ENCODE assay signal across 21 mouse cellular contexts in the genomic region with DNA sequence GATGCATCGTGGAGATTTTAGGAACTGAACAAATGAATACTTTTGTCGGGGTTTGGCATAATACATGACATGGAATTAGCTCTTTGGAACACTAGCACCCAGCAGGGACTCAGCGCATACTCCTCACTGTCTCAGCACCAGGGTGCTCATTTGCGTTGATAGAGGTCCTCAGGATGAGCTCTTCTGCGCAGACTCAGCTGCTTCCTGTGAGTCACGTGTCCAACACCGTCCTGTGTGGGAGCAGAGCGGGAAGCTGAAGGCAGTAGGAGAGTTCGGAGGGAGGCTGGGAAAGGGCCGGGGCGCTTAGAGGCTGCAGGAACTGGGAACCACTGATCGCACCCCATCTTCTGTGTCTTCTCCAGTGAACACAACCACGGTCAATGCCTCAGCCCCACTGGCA. TPM values are rescaled to one million over a fixed set of nuclear protein-coding genes. Genes with fewer than 3 reads are reported as not detected.
"Had no signal": no experiment of that assay in that cellular context is flagged by ENCODE, and none has a peak within 500 bp of the region (broad histone marks: within the 10 kb centered on the region; RNA-seq: fewer than 3 reads in every experiment).

No protein-coding gene starts in this region.

- H3K9ac ChIP-seq: limb, embryonic 13.5 days; liver, embryonic 14.5 days; liver, postnatal 0 days; lung, embryonic 15.5 days; midbrain, embryonic 12.5 days; midbrain, embryonic 15.5 days had no signal

- H3K27me3 ChIP-seq: limb, embryonic 13.5 days; lung, embryonic 15.5 days; midbrain, embryonic 12.5 days; midbrain, embryonic 15.5 days had no signal

- H3K36me3 ChIP-seq: limb, embryonic 10.5 days; limb, embryonic 13.5 days; lung, embryonic 15.5 days; midbrain, embryonic 12.5 days; midbrain, embryonic 15.5 days had no signal

- H3K27ac ChIP-seq: layer of hippocampus, adult 2 months; limb, embryonic 10.5 days; limb, embryonic 13.5 days; liver, embryonic 14.5 days; lung, embryonic 15.5 days; midbrain, embryonic 12.5 days; midbrain, embryonic 15.5 days had no signal

- H3K4me3 ChIP-seq: layer of hippocampus, adult 2 months; limb, embryonic 10.5 days; limb, embryonic 13.5 days; lung, embryonic 15.5 days; midbrain, embryonic 12.5 days; midbrain, embryonic 15.5 days had no signal

- ATAC-seq: liver, postnatal 0 days; midbrain, embryonic 15.5 days had no signal

- H3K4me1 ChIP-seq: limb, embryonic 10.5 days; limb, embryonic 13.5 days; lung, embryonic 15.5 days; midbrain, embryonic 12.5 days; midbrain, embryonic 15.5 days had no signal

- H3K4me2 ChIP-seq: limb, embryonic 13.5 days; lung, embryonic 15.5 days; midbrain, embryonic 12.5 days; midbrain, embryonic 15.5 days had no signal

- DNase-seq: kidney, adult 11 months; kidney, adult 9 months; kidney, postnatal 14 days; kidney, postnatal 4 days; layer of hippocampus, adult 9-11 months; liver, postnatal 0 days; lung, postnatal 10 days; lung, postnatal 36 days; thymus, adult 18-20 months; thymus, postnatal 36 days had no signal

- H3K9me3 ChIP-seq: limb, embryonic 10.5 days; lung, embryonic 15.5 days; midbrain, embryonic 12.5 days; midbrain, embryonic 15.5 days had no signal

RNA-seq across cellular contexts. Expression of gene Slc4a5, which starts 57.5 kb away (rescaled TPM):
- total RNA-seq: megakaryocyte-erythroid progenitor cell, adult 5-6 weeks; monocyte, adult 5-6 weeks had no signal
- polyA plus RNA-seq: neural tube, embryonic 14.5 days; urinary bladder, adult 2 months had no signal
